Mouse (Mus musculus) forelimb bud, embryonic 11.5 days (tissue): Measurements from ENCODE around the gene Camsap2.
A peak's percentile ranks its signal among the peaks of the same experiment; 100 is the strongest.

Source experiments
- DNase-seq: peaks from one replicate; pipeline ENCODE4 v3.0.0-alpha.2; 2012; ENCODE audit warnings: low read depth, low spot score

The Camsap2 gene

GRCm38 (mm10) chr1:136258495-136258894 lies 87.4 kb downstream of the Camsap2 start:
- DNase-seq: no peak

- DNase-seq: no peak
These were observed 90.2 kb downstream of the Camsap2 start for GRCm38 (mm10) chr1:136255657-136256056.

- DNase-seq: no peak
These were observed 90.7 kb downstream of the Camsap2 start for GRCm38 (mm10) chr1:136255174-136255573.

GRCm38 (mm10) chr1:136254503-136255065 lies 91.3 kb downstream of the Camsap2 start:
- no peak for DNase-seq

- DNase-seq: no peak
These were observed 92.4 kb downstream of the Camsap2 start for GRCm38 (mm10) chr1:136253472-136253871.

GRCm38 (mm10) chr1:136249662-136250061 lies 96.2 kb downstream of the Camsap2 start:
- no peak for DNase-seq

GRCm38 (mm10) chr1:136247393-136247792 lies 98.5 kb downstream of the Camsap2 start:
- DNase-seq: no peak

- no peak for DNase-seq
These were observed 101.4 kb downstream of the Camsap2 start for GRCm38 (mm10) chr1:136244469-136244868.

- no peak for DNase-seq
These were observed 104.1 kb downstream of the Camsap2 start for GRCm38 (mm10) chr1:136241801-136242200.

- no peak for DNase-seq
These were observed 107.4 kb downstream of the Camsap2 start for GRCm38 (mm10) chr1:136238495-136238894.

- DNase-seq: no peak
These were observed 111.3 kb downstream of the Camsap2 start for GRCm38 (mm10) chr1:136234595-136235092.

GRCm38 (mm10) chr1:136233892-136234594 lies 111.9 kb downstream of the Camsap2 start, which contains the start of gene Inava:
Gene Inava, minus strand, starts transcription at chr1:136234264.
- peak; percentile 86 for DNase-seq

GRCm38 (mm10) chr1:136232986-136233790 lies 112.7 kb downstream of the Camsap2 start:
- no peak for DNase-seq

- no peak for DNase-seq
These were observed 113.5 kb downstream of the Camsap2 start for GRCm38 (mm10) chr1:136232285-136232926.

- no peak for DNase-seq
These were observed 114.3 kb downstream of the Camsap2 start for GRCm38 (mm10) chr1:136231596-136231995.

- DNase-seq: no peak
These were observed 115.7 kb downstream of the Camsap2 start for GRCm38 (mm10) chr1:136230201-136230600.

GRCm38 (mm10) chr1:136229040-136229373 lies 116.9 kb downstream of the Camsap2 start:
- DNase-seq: no peak

GRCm38 (mm10) chr1:136228328-136229039 lies 117.4 kb downstream of the Camsap2 start:
- DNase-seq: no peak

GRCm38 (mm10) chr1:136227870-136228269 lies 118.0 kb downstream of the Camsap2 start:
- no peak for DNase-seq

GRCm38 (mm10) chr1:136226626-136227025 lies 119.3 kb downstream of the Camsap2 start:
- DNase-seq: no peak

GRCm38 (mm10) chr1:136225846-136226245 lies 120.1 kb downstream of the Camsap2 start:
- DNase-seq: no peak
